Mouse (Mus musculus): Measurements from ENCODE around the gene Hap1.

DNA sequence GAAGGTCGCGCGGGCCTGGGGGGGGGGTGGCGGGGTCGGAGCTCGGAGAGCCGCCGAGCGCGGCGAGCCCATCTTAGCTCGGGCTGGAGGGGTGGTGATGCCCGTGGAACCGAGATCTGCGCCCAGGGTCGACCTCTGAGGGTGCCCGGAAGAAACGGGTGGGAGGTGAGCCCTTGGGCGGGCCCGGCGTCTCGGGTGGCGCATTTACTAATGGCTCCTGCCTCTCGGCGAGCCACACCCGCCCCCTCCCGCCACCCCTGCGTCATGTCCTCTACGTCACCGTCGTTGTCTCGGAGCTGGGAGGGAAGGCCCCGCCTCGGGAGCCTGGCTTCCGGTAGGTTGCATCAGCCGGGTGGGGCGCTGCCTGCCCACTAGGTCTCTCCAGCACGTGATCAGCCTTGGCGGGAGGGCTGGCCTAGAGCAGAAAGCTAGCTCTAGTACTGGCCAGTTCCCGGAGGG is 35.7 kb downstream of the Hap1 start:
- TF ChIP-seq CTCF (IDR thresholded peaks at IDR 0.05; ENCODE audit: low read depth) (peak; percentile 25; the same call in 1 of the 2 replicates), EP300 (IDR thresholded peaks at IDR 0.05; ENCODE audit: low read depth) (peak; percentile 43; the same call in 1 of the 2 replicates)

Measured in heart, postnatal 0 days (tissue).